In genomic region chr4:45332466-45332865, GRCm38 (mm10) we compare ENCODE assay signal across 14 mouse cellular contexts.
"Had no signal": no experiment of that assay in that cellular context is flagged by ENCODE, and none has a peak within 500 bp of the region (broad histone marks: within the 10 kb centered on the region; RNA-seq: fewer than 3 reads in every experiment).

No protein-coding gene starts in this region.

- DNase-seq: lung, adult 18-20 months; lung, embryonic 14.5 days; lung, postnatal 10 days; lung, postnatal 4 days; right cerebral cortex, postnatal 14 days; spleen, adult 18-20 months; thymus, adult 18-20 months; thymus, postnatal 14 days; thymus, postnatal 36 days had no signal

- H3K9me3 ChIP-seq: midbrain, embryonic 13.5 days; midbrain, embryonic 15.5 days; neural tube, embryonic 12.5 days had no signal

- H3K4me1 ChIP-seq: midbrain, embryonic 13.5 days; midbrain, embryonic 15.5 days; neural tube, embryonic 12.5 days had no signal

- H3K9ac ChIP-seq: lung, embryonic 14.5 days; midbrain, embryonic 13.5 days; midbrain, embryonic 15.5 days; neural tube, embryonic 12.5 days had no signal

- H3K27ac ChIP-seq: midbrain, embryonic 13.5 days; midbrain, embryonic 15.5 days; neural tube, embryonic 12.5 days had no signal

- H3K36me3 ChIP-seq: midbrain, embryonic 13.5 days; midbrain, embryonic 15.5 days; neural tube, embryonic 12.5 days had no signal

- H3K27me3 ChIP-seq: midbrain, embryonic 15.5 days; neural tube, embryonic 12.5 days had no signal

- H3K4me3 ChIP-seq: megakaryocyte, embryonic 14.5 days; midbrain, embryonic 13.5 days; midbrain, embryonic 15.5 days; neural tube, embryonic 12.5 days had no signal

- H3K4me2 ChIP-seq: lung, embryonic 14.5 days; midbrain, embryonic 11.5 days; midbrain, embryonic 13.5 days; midbrain, embryonic 15.5 days; neural tube, embryonic 12.5 days had no signal

- ATAC-seq: midbrain, embryonic 13.5 days; midbrain, embryonic 15.5 days had no signal
